Mouse (Mus musculus): ENCODE data around the gene Fnbp1. TPM values are rescaled to one million over a fixed set of nuclear protein-coding genes. Genes with fewer than 3 reads are reported as not detected.
A peak's percentile ranks its signal among the peaks of the same experiment; 100 is the strongest.
"Not testable (repeated sequence)": the region's sequence is repeated elsewhere in the genome, so short reads cannot be mapped to it uniquely, and the experiment has no call there.

Fnbp1 gene
- polyA plus RNA-seq, 1 experiment from 2014 or later = 15.7 TPM

GRCm38 (mm10) chr2:31179471-31179870 lies 37.7 kb upstream of the Fnbp1 start:
- DNase-seq (ENCODE audit: low spot score) = no peak
- 79% methylated on average over 7 of the region's 7 CpGs for WGBS
- TF ChIP-seq CTCF (IDR thresholded peaks at IDR 0.05; ENCODE audit: low read depth) (no peak), EP300 (optimal IDR thresholded peaks at IDR 0.05) (no peak)

GRCm38 (mm10) chr2:31178593-31178992 lies 36.8 kb upstream of the Fnbp1 start:
- H3K4me3 ChIP-seq (ENCODE audit: low read depth, low read length); H3K27ac ChIP-seq (replicated peaks); H3K27me3 ChIP-seq (ENCODE audit: control insufficient read depth, insufficient read depth, low read length); H3K9me3 ChIP-seq (ENCODE audit: control insufficient read depth, low read length); H3K9ac ChIP-seq (ENCODE audit: low read length); H3K4me2 ChIP-seq (replicated peaks; ENCODE audit: low read depth); DNase-seq (ENCODE audit: low spot score); H3K4me1 ChIP-seq (replicated peaks; ENCODE audit: control insufficient read depth, insufficient read depth); ATAC-seq (ENCODE audit: low FRiP score, low TSS enrichment): not testable (repeated sequence)
- WGBS = 76% methylated on average over 6 of the region's 6 CpGs
- H3K36me3 ChIP-seq (ENCODE audit: control insufficient read depth, insufficient read depth, low read length) = peaks cover 33% of the 10 kb centered on the region
- TF ChIP-seq CTCF (IDR thresholded peaks at IDR 0.05; ENCODE audit: low read depth) = peak; percentile 56

More at GRCm38 (mm10) chr2:31179471-31179870, 37.7 kb upstream of the Fnbp1 start:
- no peak overlapping the region for H3K4me2 ChIP-seq (replicated peaks; ENCODE audit: low read depth)
- no peaks in the 10 kb centered on the region for H3K4me1 ChIP-seq (replicated peaks; ENCODE audit: control insufficient read depth, insufficient read depth)
- no peak for ATAC-seq (ENCODE audit: low FRiP score, low TSS enrichment)
- H3K36me3 ChIP-seq (ENCODE audit: control insufficient read depth, insufficient read depth, low read length) = peaks cover 34% of the 10 kb centered on the region
- no peak overlapping the region for H3K27ac ChIP-seq (replicated peaks)
- H3K9me3 ChIP-seq (ENCODE audit: control insufficient read depth, low read length) = no peaks in the 10 kb centered on the region
- no peak overlapping the region for H3K9ac ChIP-seq (ENCODE audit: low read length)
- no peaks in the 10 kb centered on the region for H3K27me3 ChIP-seq (ENCODE audit: control insufficient read depth, insufficient read depth, low read length)
- no peak overlapping the region for H3K4me3 ChIP-seq (ENCODE audit: low read depth, low read length)

- 50% methylated on average over 4 of the region's 4 CpGs for WGBS
- no peaks in the 10 kb centered on the region for H3K4me1 ChIP-seq (replicated peaks; ENCODE audit: control insufficient read depth, insufficient read depth)
- no peaks in the 10 kb centered on the region for H3K9me3 ChIP-seq (ENCODE audit: control insufficient read depth, low read length)
- H3K27me3 ChIP-seq (ENCODE audit: control insufficient read depth, insufficient read depth, low read length) = no peaks in the 10 kb centered on the region
- TF ChIP-seq CTCF (IDR thresholded peaks at IDR 0.05; ENCODE audit: low read depth) (peak; percentile 60), EP300 (optimal IDR thresholded peaks at IDR 0.05) (no peak)
- DNase-seq (ENCODE audit: low spot score) (no peak), ATAC-seq (ENCODE audit: low FRiP score, low TSS enrichment) (0 out of 2 replicates have a peak, but pooled peaks have one; percentile 34)
- no peak overlapping the region for H3K9ac ChIP-seq (ENCODE audit: low read length)
- H3K4me3 ChIP-seq (ENCODE audit: low read depth, low read length) = no peak overlapping the region
- no peak overlapping the region for H3K4me2 ChIP-seq (replicated peaks; ENCODE audit: low read depth)
- peaks cover 44% of the 10 kb centered on the region for H3K36me3 ChIP-seq (ENCODE audit: control insufficient read depth, insufficient read depth, low read length)
- H3K27ac ChIP-seq (replicated peaks) = no peak overlapping the region
These were observed 31.5 kb upstream of the Fnbp1 start for GRCm38 (mm10) chr2:31173290-31173689.

- no peak overlapping the region for H3K27ac ChIP-seq (replicated peaks)
- DNase-seq (ENCODE audit: low spot score) (no peak), ATAC-seq (ENCODE audit: low FRiP score, low TSS enrichment) (no peak)
- no peak overlapping the region for H3K4me3 ChIP-seq (ENCODE audit: low read depth, low read length)
- TF ChIP-seq EP300 (optimal IDR thresholded peaks at IDR 0.05) (no peak), CTCF (IDR thresholded peaks at IDR 0.05; ENCODE audit: low read depth) (peak; percentile 62)
- H3K9ac ChIP-seq (ENCODE audit: low read length) = no peak overlapping the region
- H3K36me3 ChIP-seq (ENCODE audit: control insufficient read depth, insufficient read depth, low read length) = peaks cover 38% of the 10 kb centered on the region
- no peak overlapping the region for H3K4me2 ChIP-seq (replicated peaks; ENCODE audit: low read depth)
- WGBS = 88% methylated on average over 5 of the region's 5 CpGs
- no peaks in the 10 kb centered on the region for H3K9me3 ChIP-seq (ENCODE audit: control insufficient read depth, low read length)
- no peaks in the 10 kb centered on the region for H3K27me3 ChIP-seq (ENCODE audit: control insufficient read depth, insufficient read depth, low read length)
- no peaks in the 10 kb centered on the region for H3K4me1 ChIP-seq (replicated peaks; ENCODE audit: control insufficient read depth, insufficient read depth)
These were observed 30.7 kb upstream of the Fnbp1 start for GRCm38 (mm10) chr2:31172536-31172935.

GRCm38 (mm10) chr2:31172001-31172400 lies 30.2 kb upstream of the Fnbp1 start:
- H3K36me3 ChIP-seq (ENCODE audit: control insufficient read depth, insufficient read depth, low read length) = peaks cover 33% of the 10 kb centered on the region
- TF ChIP-seq EP300 (optimal IDR thresholded peaks at IDR 0.05) (no peak), CTCF (IDR thresholded peaks at IDR 0.05; ENCODE audit: low read depth) (no peak)
- no peak overlapping the region for H3K9ac ChIP-seq (ENCODE audit: low read length)
- DNase-seq (ENCODE audit: low spot score) (no peak), ATAC-seq (ENCODE audit: low FRiP score, low TSS enrichment) (peak; percentile 30; the same call in 1 of the 2 replicates)
- H3K9me3 ChIP-seq (ENCODE audit: control insufficient read depth, low read length) = no peaks in the 10 kb centered on the region
- no peaks in the 10 kb centered on the region for H3K4me1 ChIP-seq (replicated peaks; ENCODE audit: control insufficient read depth, insufficient read depth)
- 61% methylated on average over 5 of the region's 5 CpGs for WGBS
- no peak overlapping the region for H3K4me2 ChIP-seq (replicated peaks; ENCODE audit: low read depth)
- H3K27ac ChIP-seq (replicated peaks) = peak overlapping the region; percentile 19; the same call in 1 of the 2 replicates
- no peaks in the 10 kb centered on the region for H3K27me3 ChIP-seq (ENCODE audit: control insufficient read depth, insufficient read depth, low read length)
- no peak overlapping the region for H3K4me3 ChIP-seq (ENCODE audit: low read depth, low read length)

GRCm38 (mm10) chr2:31170164-31170563 lies 28.4 kb upstream of the Fnbp1 start:
- TF ChIP-seq CTCF (IDR thresholded peaks at IDR 0.05; ENCODE audit: low read depth) = no peak
- TF ChIP-seq EP300 (optimal IDR thresholded peaks at IDR 0.05) = no peak
- Histone ChIP-seq H3K4me3 (ENCODE audit: low read depth, low read length) (no peak overlapping the region), H3K9ac (ENCODE audit: low read length) (no peak overlapping the region), H3K9me3 (ENCODE audit: control insufficient read depth, low read length) (no peaks in the 10 kb centered on the region), H3K27ac (replicated peaks) (no peak overlapping the region), H3K36me3 (ENCODE audit: control insufficient read depth, insufficient read depth, low read length) (peaks cover 26% of the 10 kb centered on the region), H3K4me2 (replicated peaks; ENCODE audit: low read depth) (no peak overlapping the region), H3K4me1 (replicated peaks; ENCODE audit: control insufficient read depth, insufficient read depth) (no peaks in the 10 kb centered on the region; the same call in 1 of the 2 replicates), H3K27me3 (ENCODE audit: control insufficient read depth, insufficient read depth, low read length) (no peaks in the 10 kb centered on the region)
- DNase-seq (ENCODE audit: low spot score) (no peak), ATAC-seq (ENCODE audit: low FRiP score, low TSS enrichment) (no peak)
- 87% methylated on average over 6 of the region's 6 CpGs for WGBS
